18 mouse cellular contexts compared by ENCODE assay signal in genomic region chrX:139435202-139435601, GRCm38 (mm10). TPM values are rescaled to one million over a fixed set of nuclear protein-coding genes. Genes with fewer than 3 reads are reported as not detected.
"Had no signal": no experiment of that assay in that cellular context is flagged by ENCODE, and none has a peak within 500 bp of the region (broad histone marks: within the 10 kb centered on the region; RNA-seq: fewer than 3 reads in every experiment).

No protein-coding gene starts in this region.

- H3K36me3 ChIP-seq: neural tube, embryonic 12.5 days; neural tube, embryonic 13.5 days; neural tube, embryonic 15.5 days; stomach, embryonic 15.5 days had no signal

- DNase-seq: retina, postnatal 1 day; right cerebral cortex, adult 18-20 months; right cerebral cortex, postnatal 14 days; right cerebral cortex, postnatal 25 days; right cerebral cortex, postnatal 4 days; thymus, adult 18-20 months; thymus, adult 2 months; thymus, postnatal 14 days; thymus, postnatal 25 days; thymus, postnatal 36 days; thymus, postnatal 4 days had no signal

- H3K4me1 ChIP-seq: neural tube, embryonic 12.5 days; neural tube, embryonic 13.5 days; neural tube, embryonic 15.5 days; stomach, embryonic 15.5 days had no signal

- H3K4me3 ChIP-seq: neural tube, embryonic 12.5 days; neural tube, embryonic 13.5 days; neural tube, embryonic 15.5 days; stomach, embryonic 15.5 days had no signal

- H3K9ac ChIP-seq: neural tube, embryonic 12.5 days; neural tube, embryonic 13.5 days; neural tube, embryonic 15.5 days; stomach, embryonic 15.5 days had no signal

- H3K9me3 ChIP-seq: neural tube, embryonic 12.5 days; neural tube, embryonic 13.5 days; neural tube, embryonic 15.5 days; stomach, embryonic 15.5 days had no signal

- H3K27ac ChIP-seq: neural tube, embryonic 12.5 days; neural tube, embryonic 13.5 days; neural tube, embryonic 15.5 days; stomach, embryonic 15.5 days; stomach, postnatal 0 days had no signal

- H3K27me3 ChIP-seq: neural tube, embryonic 12.5 days; neural tube, embryonic 15.5 days; stomach, embryonic 15.5 days had no signal

RNA-seq across cellular contexts. Expression of gene D330045A20Rik, which starts 45.0 kb away (rescaled TPM):
- total RNA-seq: neutrophil, adult 5-6 weeks had no signal
- polyA plus RNA-seq: spleen, adult 2 months had no signal
